Mouse (Mus musculus): ENCODE results near the gene Art3. TPM values are rescaled to one million over a fixed set of nuclear protein-coding genes. Genes with fewer than 3 reads are reported as not detected.

Art3 gene
- polyA plus RNA-seq, 1 experiment from 2014 or later, result 13.1 TPM

- H3K27ac ChIP-seq (replicated peaks), result no peak overlapping the region
- peaks cover 12% of the 10 kb centered on the region for H3K27me3 ChIP-seq
- no peak overlapping the region for H3K4me3 ChIP-seq
- no peak overlapping the region for H3K9ac ChIP-seq
- ATAC-seq (ENCODE audit: low read depth), result no peak
- no peaks in the 10 kb centered on the region for H3K36me3 ChIP-seq
- peaks cover 6% of the 10 kb centered on the region; the same call in 1 of the 2 replicates for H3K4me1 ChIP-seq (replicated peaks)
- no peaks in the 10 kb centered on the region for H3K9me3 ChIP-seq
- WGBS, result 87% methylated on average over 5 of the region's 5 CpGs
- H3K4me2 ChIP-seq, result no peak overlapping the region
Observed at GRCm38 (mm10) chr5:92386102-92386501, 54.5 kb downstream of the Art3 start.

DNA sequence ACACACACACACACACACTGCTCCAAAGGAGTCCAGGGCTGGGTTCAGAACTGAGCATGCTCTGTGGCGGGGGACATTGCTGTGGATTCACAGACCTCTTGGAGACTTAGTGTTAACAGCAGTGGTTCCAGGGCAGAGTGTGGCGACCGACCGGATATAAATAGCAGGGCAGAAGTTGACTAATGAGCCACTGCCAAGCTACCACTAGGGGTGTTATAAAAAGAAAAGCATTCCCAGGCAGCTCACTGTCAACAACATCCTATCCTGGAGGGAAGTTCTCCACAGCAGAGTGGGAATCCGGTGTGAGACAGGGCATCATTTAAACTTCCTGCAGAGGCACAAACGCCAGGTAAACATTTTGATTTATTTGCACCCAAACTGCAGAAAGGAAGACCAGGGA, 55.0 kb downstream of the Art3 start:
- no peak for ATAC-seq (ENCODE audit: low read depth)
- H3K36me3 ChIP-seq, result no peaks in the 10 kb centered on the region
- no peak overlapping the region for H3K9ac ChIP-seq
- 60% methylated on average over 6 of the region's 6 CpGs for WGBS
- no peak overlapping the region for H3K4me2 ChIP-seq
- no peaks in the 10 kb centered on the region for H3K9me3 ChIP-seq
- H3K4me1 ChIP-seq (replicated peaks), result peaks cover 6% of the 10 kb centered on the region; the same call in 1 of the 2 replicates
- H3K4me3 ChIP-seq, result no peak overlapping the region
- H3K27ac ChIP-seq (replicated peaks), result no peak overlapping the region
- peaks cover 18% of the 10 kb centered on the region for H3K27me3 ChIP-seq

DNA sequence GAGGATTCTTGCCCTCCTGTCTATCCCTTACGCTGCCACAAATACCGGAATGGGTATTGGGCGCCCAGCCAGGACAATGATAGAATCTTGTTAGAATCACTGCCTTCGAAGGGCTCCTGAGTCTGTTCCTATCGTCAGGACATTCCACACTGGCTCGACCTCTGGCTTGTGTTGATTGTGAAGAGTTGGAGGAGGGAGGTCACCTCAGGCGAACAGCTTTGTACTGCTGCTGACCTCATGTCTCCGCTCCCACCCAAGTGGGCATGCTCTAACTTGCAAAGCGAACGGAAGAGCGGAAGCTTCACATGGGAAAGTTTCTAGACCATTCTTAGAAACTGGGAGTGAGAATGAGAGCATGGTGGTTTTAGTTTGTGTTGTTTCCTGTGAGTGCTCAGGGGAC, 55.8 kb downstream of the Art3 start:
- ATAC-seq (ENCODE audit: low read depth), result no peak
- no peak overlapping the region for H3K4me2 ChIP-seq
- no peak overlapping the region for H3K9ac ChIP-seq
- H3K27me3 ChIP-seq, result peaks cover 26% of the 10 kb centered on the region
- H3K27ac ChIP-seq (replicated peaks), result no peak overlapping the region
- H3K9me3 ChIP-seq, result no peaks in the 10 kb centered on the region
- H3K4me3 ChIP-seq, result no peak overlapping the region
- H3K4me1 ChIP-seq (replicated peaks), result peaks cover 6% of the 10 kb centered on the region; the same call in 1 of the 2 replicates
- 79% methylated on average over 11 of the region's 11 CpGs for WGBS
- H3K36me3 ChIP-seq, result no peaks in the 10 kb centered on the region

DNA sequence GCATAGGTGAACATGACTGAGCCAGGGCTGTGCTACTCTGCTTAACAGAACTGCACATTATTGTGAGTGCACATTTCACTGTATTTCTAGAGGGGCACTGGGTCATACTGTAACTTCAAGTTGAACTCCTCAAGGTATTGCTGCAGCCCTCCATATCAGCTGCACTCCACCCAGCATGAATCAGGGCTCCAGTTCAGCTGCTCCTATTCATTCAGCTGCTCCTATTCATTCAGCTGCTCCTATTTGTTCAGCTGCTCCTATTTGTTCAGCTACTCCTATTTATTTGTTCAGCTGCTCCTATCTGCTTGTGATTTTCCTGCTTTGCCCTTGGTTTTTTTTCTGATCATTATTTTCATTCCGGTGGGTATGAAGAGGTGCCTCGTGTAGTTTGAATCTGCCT, 58.4 kb downstream of the Art3 start:
- H3K4me3 ChIP-seq, result no peak overlapping the region
- H3K4me2 ChIP-seq, result no peak overlapping the region
- peaks cover 6% of the 10 kb centered on the region; the same call in 1 of the 2 replicates for H3K4me1 ChIP-seq (replicated peaks)
- H3K9ac ChIP-seq, result no peak overlapping the region
- no peaks in the 10 kb centered on the region for H3K36me3 ChIP-seq
- no peak for ATAC-seq (ENCODE audit: low read depth)
- H3K27ac ChIP-seq (replicated peaks), result no peak overlapping the region
- 68% methylated on average over 2 of the region's 2 CpGs for WGBS
- peaks cover 46% of the 10 kb centered on the region for H3K27me3 ChIP-seq
- no peaks in the 10 kb centered on the region for H3K9me3 ChIP-seq

DNA sequence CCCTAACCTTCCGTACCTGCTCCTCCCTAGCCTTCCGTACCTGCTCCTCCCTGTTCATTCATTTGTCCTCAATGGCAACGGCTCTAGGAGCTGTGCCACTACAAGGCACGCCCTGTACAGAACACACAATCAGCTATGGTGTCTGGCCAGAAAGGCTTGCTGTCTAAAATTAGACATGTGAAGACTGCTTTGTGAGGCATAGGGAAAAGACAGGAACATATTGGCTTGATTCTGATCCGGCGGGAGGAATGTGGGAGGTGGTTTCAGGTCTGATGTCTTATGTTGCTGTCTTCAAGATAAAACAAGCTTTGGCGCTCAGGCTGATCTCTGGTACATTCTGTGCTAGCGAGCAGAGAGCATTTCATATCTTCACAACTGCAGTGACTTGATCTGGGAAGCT, 59.0 kb downstream of the Art3 start:
- Histone ChIP-seq H3K27me3 (peaks cover 48% of the 10 kb centered on the region), H3K9me3 (no peaks in the 10 kb centered on the region), H3K9ac (no peak overlapping the region), H3K4me2 (no peak overlapping the region), H3K4me1 (replicated peaks) (peaks cover 6% of the 10 kb centered on the region; the same call in 1 of the 2 replicates), H3K4me3 (no peak overlapping the region), H3K36me3 (no peaks in the 10 kb centered on the region), H3K27ac (replicated peaks) (no peak overlapping the region)
- no peak for ATAC-seq (ENCODE audit: low read depth)
- 85% methylated on average over 8 of the region's 8 CpGs for WGBS

DNA sequence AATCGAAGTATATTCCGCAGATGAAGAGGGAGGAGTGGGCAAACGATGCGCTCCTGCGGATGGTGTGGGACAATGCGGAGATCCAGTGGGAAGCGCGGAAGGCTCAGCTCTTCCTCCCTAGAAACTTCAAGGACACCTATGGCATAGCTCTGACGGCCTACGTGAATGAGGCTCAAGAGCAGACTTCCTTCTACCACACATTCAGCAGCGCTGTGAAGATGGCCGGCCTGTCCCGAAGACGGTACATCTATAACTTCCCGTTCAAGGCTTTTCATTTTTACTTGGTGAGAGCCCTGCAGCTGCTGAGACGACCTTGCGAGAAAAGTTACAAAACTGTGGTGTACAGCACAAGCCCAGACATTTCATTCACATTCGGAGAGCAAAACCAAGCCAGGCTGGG, 60.9 kb downstream of the Art3 start:
- Histone ChIP-seq H3K27me3 (peaks cover 48% of the 10 kb centered on the region), H3K4me2 (peak overlapping the region; percentile 33), H3K36me3 (no peaks in the 10 kb centered on the region), H3K4me1 (replicated peaks) (peaks cover 6% of the 10 kb centered on the region; the same call in 1 of the 2 replicates), H3K27ac (replicated peaks) (no peak overlapping the region), H3K4me3 (peak overlapping the region; percentile 13), H3K9ac (no peak overlapping the region; the same call in 1 of the 2 replicates), H3K9me3 (no peaks in the 10 kb centered on the region)
- ATAC-seq (ENCODE audit: low read depth), result no peak
- 37% methylated on average over 18 of the region's 18 CpGs for WGBS

GRCm38 (mm10) chr5:92393863-92394262, 62.2 kb downstream of the Art3 start:
- 68% methylated on average over 10 of the region's 10 CpGs for WGBS

GRCm38 (mm10) chr5:92395764-92396163, 64.1 kb downstream of the Art3 start:
- Histone ChIP-seq H3K4me3 (no peak overlapping the region), H3K4me1 (replicated peaks) (no peaks in the 10 kb centered on the region; the same call in 1 of the 2 replicates), H3K4me2 (no peak overlapping the region), H3K27me3 (peaks cover 39% of the 10 kb centered on the region), H3K27ac (replicated peaks) (no peak overlapping the region), H3K36me3 (no peaks in the 10 kb centered on the region), H3K9ac (no peak overlapping the region), H3K9me3 (no peaks in the 10 kb centered on the region)
- 89% methylated on average over 3 of the region's 3 CpGs for WGBS
- ATAC-seq (ENCODE audit: low read depth), result no peak

More at GRCm38 (mm10) chr5:92393863-92394262, 62.2 kb downstream of the Art3 start:
- H3K36me3 ChIP-seq, result no peaks in the 10 kb centered on the region
- H3K9ac ChIP-seq, result no peak overlapping the region
- peaks cover 48% of the 10 kb centered on the region for H3K27me3 ChIP-seq
- H3K4me1 ChIP-seq (replicated peaks), result peaks cover 2% of the 10 kb centered on the region; the same call in 1 of the 2 replicates
- H3K4me3 ChIP-seq, result no peak overlapping the region
- no peak overlapping the region for H3K27ac ChIP-seq (replicated peaks)
- H3K4me2 ChIP-seq, result no peak overlapping the region
- no peaks in the 10 kb centered on the region for H3K9me3 ChIP-seq
- no peak for ATAC-seq (ENCODE audit: low read depth)

- ATAC-seq (ENCODE audit: low read depth), result no peak
- no peak overlapping the region for H3K9ac ChIP-seq
- no peak overlapping the region for H3K4me2 ChIP-seq
- H3K4me3 ChIP-seq, result no peak overlapping the region
- H3K27me3 ChIP-seq, result peaks cover 32% of the 10 kb centered on the region
- WGBS, result 90% methylated on average over 6 of the region's 6 CpGs
- no peaks in the 10 kb centered on the region for H3K36me3 ChIP-seq
- H3K4me1 ChIP-seq (replicated peaks), result no peaks in the 10 kb centered on the region; the same call in 1 of the 2 replicates
- H3K27ac ChIP-seq (replicated peaks), result no peak overlapping the region
- no peaks in the 10 kb centered on the region for H3K9me3 ChIP-seq
Observed at GRCm38 (mm10) chr5:92396476-92396875, 64.8 kb downstream of the Art3 start.

GRCm38 (mm10) chr5:92398153-92398552, 66.5 kb downstream of the Art3 start:
- WGBS, result 23% methylated on average over 5 of the region's 5 CpGs
- ATAC-seq (ENCODE audit: low read depth), result peak; percentile 85
- no peaks in the 10 kb centered on the region for H3K4me1 ChIP-seq (replicated peaks)
- no peak overlapping the region for H3K27ac ChIP-seq (replicated peaks)
- H3K36me3 ChIP-seq, result no peaks in the 10 kb centered on the region
- H3K27me3 ChIP-seq, result peaks cover 15% of the 10 kb centered on the region
- H3K4me3 ChIP-seq, result no peak overlapping the region
- no peak overlapping the region for H3K9ac ChIP-seq
- no peak overlapping the region for H3K4me2 ChIP-seq
- H3K9me3 ChIP-seq, result no peaks in the 10 kb centered on the region

DNA sequence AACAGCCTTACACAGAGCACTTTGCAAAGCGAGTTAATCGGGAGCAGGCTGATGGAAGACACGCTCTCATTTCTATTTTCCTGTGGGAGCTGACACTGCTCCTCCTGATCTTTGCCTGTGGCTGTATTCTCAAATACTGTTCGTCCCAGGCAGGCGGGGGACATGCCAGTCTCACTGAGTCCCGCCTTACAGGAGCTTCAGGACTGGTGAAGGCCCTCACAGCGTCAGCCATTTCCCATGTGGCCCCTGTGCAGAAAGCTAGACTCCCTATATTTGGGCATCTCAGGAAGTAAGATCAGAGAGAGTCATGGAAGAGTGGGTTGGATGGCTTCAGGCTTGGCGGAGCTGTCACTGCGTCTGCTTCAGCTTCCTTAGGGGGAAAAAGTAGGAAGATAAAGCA, 71.2 kb downstream of the Art3 start:
- Histone ChIP-seq H3K9me3 (no peaks in the 10 kb centered on the region), H3K4me1 (replicated peaks) (peaks cover 8% of the 10 kb centered on the region), H3K4me2 (no peak overlapping the region), H3K36me3 (no peaks in the 10 kb centered on the region), H3K9ac (no peak overlapping the region), H3K27me3 (no peaks in the 10 kb centered on the region), H3K27ac (replicated peaks) (no peak overlapping the region), H3K4me3 (no peak overlapping the region)
- ATAC-seq (ENCODE audit: low read depth), result no peak
- WGBS, result 79% methylated on average over 9 of the region's 9 CpGs

- WGBS, result 46% methylated on average over 10 of the region's 10 CpGs
- H3K4me1 ChIP-seq (replicated peaks), result peaks cover 8% of the 10 kb centered on the region
- no peak overlapping the region for H3K27ac ChIP-seq (replicated peaks)
- no peak overlapping the region for H3K4me2 ChIP-seq
- no peak overlapping the region for H3K9ac ChIP-seq
- no peaks in the 10 kb centered on the region for H3K9me3 ChIP-seq
- ATAC-seq (ENCODE audit: low read depth), result peak; percentile 50; the same call in 1 of the 2 replicates
- H3K36me3 ChIP-seq, result no peaks in the 10 kb centered on the region
- no peaks in the 10 kb centered on the region for H3K27me3 ChIP-seq
- H3K4me3 ChIP-seq, result no peak overlapping the region
Observed at GRCm38 (mm10) chr5:92403562-92404399, 72.2 kb downstream of the Art3 start.

DNA sequence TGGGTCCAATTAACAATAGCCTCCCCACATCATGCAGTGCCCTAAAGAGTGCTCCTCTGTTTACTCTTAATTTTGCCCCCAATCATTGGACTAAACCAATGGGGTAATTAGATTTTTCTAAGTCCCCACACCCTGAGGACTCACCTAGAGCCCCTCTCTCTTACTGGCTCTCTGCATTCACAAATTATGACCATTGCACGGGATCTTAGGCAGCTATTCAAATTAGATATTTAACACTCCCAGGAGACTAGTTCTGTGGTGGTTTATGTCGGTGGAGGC, 72.7 kb downstream of the Art3 start:
- Histone ChIP-seq H3K4me2 (no peak overlapping the region), H3K4me1 (replicated peaks) (peaks cover 8% of the 10 kb centered on the region), H3K4me3 (no peak overlapping the region), H3K27ac (replicated peaks) (no peak overlapping the region), H3K27me3 (no peaks in the 10 kb centered on the region), H3K36me3 (no peaks in the 10 kb centered on the region), H3K9me3 (no peaks in the 10 kb centered on the region), H3K9ac (no peak overlapping the region)
- 15% methylated on average over 2 of the region's 2 CpGs for WGBS
- peak; percentile 11; the same call in 1 of the 2 replicates for ATAC-seq (ENCODE audit: low read depth)
